Comparison of ENCODE assay signal across 8 mouse cellular contexts in genomic region chrX:7638401-7639091, GRCm38 (mm10). TPM values are rescaled to one million over a fixed set of nuclear protein-coding genes. Genes with fewer than 3 reads are reported as not detected.
DNase-seq lines count a peak whose midpoint lies in the region; ATAC-seq lines count a peak whose summit lies in the region.

Gene Syp (plus strand): TSS chrX:7638471.

- no peak within 1 kb of the TSS for H3K27ac ChIP-seq in heart, embryonic 13.5 days (replicated peaks)
- H3K27ac ChIP-seq in liver, embryonic 11.5 days (ENCODE audit: low read depth, low read length) = no peak within 1 kb of the TSS

- WGBS in heart, embryonic 13.5 days = 9% methylated on average over 21 of the region's 42 CpGs
- WGBS in liver, embryonic 11.5 days = 14% methylated on average over 42 of the region's 42 CpGs

- H3K4me2 ChIP-seq in heart, embryonic 13.5 days = peak within 1 kb of the TSS; percentile 63
- peak within 1 kb of the TSS; percentile 60 for H3K4me2 ChIP-seq in liver, embryonic 11.5 days

- H3K36me3 ChIP-seq in erythroblast, embryonic 14.5 days (ENCODE audit: control insufficient read depth) = no peaks in the 10 kb centered on the region
- H3K36me3 ChIP-seq in heart, embryonic 13.5 days = no peaks in the 10 kb centered on the region
- no peaks in the 10 kb centered on the region for H3K36me3 ChIP-seq in liver, embryonic 11.5 days (ENCODE audit: control insufficient read depth, insufficient read depth, low read length)

- peak; percentile 64 for ATAC-seq in heart, embryonic 13.5 days (ENCODE audit: extremely low read depth, insufficient number of reproducible peaks, low FRiP score, low TSS enrichment)
- peak; percentile 90 for ATAC-seq in liver, embryonic 11.5 days (replicated peaks; ENCODE audit: low FRiP score)
- peak; percentile 68 for ATAC-seq in monocyte, adult 5-6 weeks (replicated peaks; ENCODE audit: insufficient number of reproducible peaks, low FRiP score, low TSS enrichment, poor library complexity, severe bottlenecking)

- peak; percentile 91 for DNase-seq in CD4-positive, CD25-positive, alpha-beta regulatory T cell, adult 2 months (ENCODE audit: low read depth, low spot score)
- peak; percentile 51 for DNase-seq in brain, embryonic 18.5 days (ENCODE audit: low read depth, low spot score)
- DNase-seq in kidney, postnatal 10 days = peak; percentile 85
- DNase-seq in liver, embryonic 11.5 days (ENCODE audit: low spot score) = peak; percentile 88
- DNase-seq in spleen, postnatal 14 days (ENCODE audit: low spot score in 2 of 2) = peak; percentile 74

- peaks cover 37% of the 10 kb centered on the region for H3K4me1 ChIP-seq in erythroblast, embryonic 14.5 days (ENCODE audit: control insufficient read depth)
- H3K4me1 ChIP-seq in heart, embryonic 13.5 days = no peaks in the 10 kb centered on the region
- H3K4me1 ChIP-seq in liver, embryonic 11.5 days (replicated peaks; ENCODE audit: control insufficient read depth, insufficient read depth, low read length) = no peaks in the 10 kb centered on the region

- H3K4me3 ChIP-seq in erythroblast, embryonic 14.5 days (replicated peaks) = peak within 1 kb of the TSS; percentile 54
- peak within 1 kb of the TSS; percentile 37 for H3K4me3 ChIP-seq in heart, embryonic 13.5 days
- H3K4me3 ChIP-seq in liver, embryonic 11.5 days (ENCODE audit: low read depth, low read length) = peak within 1 kb of the TSS; percentile 33

- peaks cover 4% of the 10 kb centered on the region; the same call in 1 of the 2 replicates for H3K9me3 ChIP-seq in erythroblast, embryonic 14.5 days (ENCODE audit: control insufficient read depth, low read length)
- no peaks in the 10 kb centered on the region for H3K9me3 ChIP-seq in heart, embryonic 13.5 days
- no peaks in the 10 kb centered on the region for H3K9me3 ChIP-seq in liver, embryonic 11.5 days (ENCODE audit: control insufficient read depth, low read length)

- 0 out of 2 replicates have a peak within 1 kb of the TSS, but pooled peaks have one; percentile 52 for H3K9ac ChIP-seq in heart, embryonic 13.5 days
- H3K9ac ChIP-seq in liver, embryonic 11.5 days (ENCODE audit: low read depth, low read length) = no peak within 1 kb of the TSS

- H3K27me3 ChIP-seq in erythroblast, embryonic 14.5 days (ENCODE audit: control insufficient read depth) = peaks cover 30% of the 10 kb centered on the region
- peaks cover 28% of the 10 kb centered on the region for H3K27me3 ChIP-seq in heart, embryonic 13.5 days (replicated peaks)
- H3K27me3 ChIP-seq in liver, embryonic 11.5 days (replicated peaks; ENCODE audit: control insufficient read depth, insufficient read depth, low read length) = peaks cover 11% of the 10 kb centered on the region

RNA-seq across cellular contexts. Expression of gene Syp, which starts in this region (rescaled TPM):
- 0.04 and 0.08 TPM in 2 replicates for polyA plus RNA-seq in erythroblast, embryonic 14.5 days (2012)
- 0.55 and 0.75 TPM in 2 replicates for polyA plus RNA-seq in heart, embryonic 13.5 days (2015; fragmentation: Nextera tagmentation; extraction: Ambion mirVana)
- polyA plus RNA-seq in liver, embryonic 11.5 days (2014; fragmentation: Nextera tagmentation; extraction: Ambion mirVana) = 0.69 and 0.95 TPM in 2 replicates
- 1.7 to 5.0 TPM in 2 of 3 replicates, not detected in the other for total RNA-seq in monocyte, adult 5-6 weeks (2017)

Comparison
In these comparisons a context has a peak if more than half of its experiments do, and no peak if none do; other contexts are left out.
1. Peak in ATAC-seq, H3K4me3 ChIP-seq, H3K9ac ChIP-seq and H3K4me2 ChIP-seq in heart, embryonic 13.5 days; RNA of the gene not detected or under 1 TPM.
2. Peak in DNase-seq, ATAC-seq, H3K4me3 ChIP-seq and H3K4me2 ChIP-seq in liver, embryonic 11.5 days; RNA of the gene not detected or under 1 TPM.